Mouse (Mus musculus): ENCODE measurements around the gene Timp2. TPM values are rescaled to one million over a fixed set of nuclear protein-coding genes. Genes with fewer than 3 reads are reported as not detected.

The Timp2 gene
- total RNA-seq, 4 experiments from 2014 or later: 41.0 to 82.5 (median 52.4) TPM

Other genes with a start within 250 kb of the Timp2 start
- under 1 TPM in 2 of 4 experiments, not detected in 2; 0.02 to 0.03 TPM for gene Dnah17, start 225.1 kb downstream of the Timp2 start, total RNA-seq (2022)
- gene Cyth1, start 107.1 kb downstream of the Timp2 start, total RNA-seq (2022): 10 to 100 TPM; 26.6 to 38.4 (median 30.2) TPM
- gene Usp36, start 65.5 kb downstream of the Timp2 start, total RNA-seq (2022): 10 to 100 TPM; 13.1 to 16.7 (median 14.8) TPM
- 1 to 10 TPM in 1 of 4 experiments, under 1 TPM in 3; 0.41 to 1.0 (median 0.94) TPM for gene Cep295nl, start 13.2 kb downstream of the Timp2 start, total RNA-seq (2022)
- 10 to 100 TPM; 12.3 to 16.0 (median 14.3) TPM for gene Lgals3bp, start 46.4 kb upstream of the Timp2 start, total RNA-seq (2022)
- gene Cant1, start 63.3 kb upstream of the Timp2 start, total RNA-seq (2022): 10 to 100 TPM in 3 of 4 experiments, 1 to 10 TPM in 1; 9.6 to 11.8 (median 11.0) TPM
- 1 to 10 TPM; 4.0 to 8.9 (median 6.3) TPM for gene C1qtnf1, start 72.5 kb upstream of the Timp2 start, total RNA-seq (2022)
- gene Engase, start 121.1 kb upstream of the Timp2 start, total RNA-seq (2022): 1 to 10 TPM; 4.3 to 6.8 (median 4.5) TPM